Mouse (Mus musculus) C2C12 (cell line): Measurements from ENCODE around the gene Pde2a.

Experiments used
- CTCF ChIP-seq: IDR thresholded peaks from one replicate; pipeline ENCODE4 v1.5.1; 2011; ENCODE audit not compliant: control insufficient read depth, insufficient read depth, insufficient read length
- MAX ChIP-seq: IDR thresholded peaks from one replicate; pipeline ENCODE4 v1.6.1; 2011; ENCODE audit warnings: mild to moderate bottlenecking, control low read depth
- USF1 ChIP-seq: IDR thresholded peaks from one replicate; pipeline ENCODE4 v1.6.1; 2011; ENCODE audit warnings: low read depth, mild to moderate bottlenecking, control low read depth, moderate library complexity

DNA sequence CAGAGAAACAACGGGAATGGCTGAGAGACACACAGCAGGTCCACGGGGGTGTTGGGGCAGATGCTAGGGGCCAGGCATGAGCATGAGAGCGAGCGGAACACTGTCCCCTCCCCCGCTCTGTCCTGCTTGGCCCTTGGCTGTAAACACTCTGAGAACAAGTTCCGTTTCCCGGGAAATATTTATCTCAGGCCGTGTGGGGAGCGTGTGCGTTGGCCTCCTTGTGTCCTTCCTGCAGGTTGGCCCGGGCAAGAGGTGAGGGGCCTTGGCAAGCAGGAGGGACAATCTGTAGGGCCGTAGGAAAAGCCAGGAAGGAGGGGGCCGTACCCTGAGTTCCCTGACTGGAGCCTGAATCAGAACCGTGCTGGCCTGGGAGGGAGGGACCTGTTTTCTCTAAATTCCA is 43.9 kb downstream of the Pde2a start:
- no peak for TF ChIP-seq CTCF
- TF ChIP-seq MAX: no peak
- no peak for TF ChIP-seq USF1
